Mouse (Mus musculus) lung, embryonic 14.5 days (tissue): ENCODE measurements around the gene Arhgap42. TPM values are rescaled to one million over a fixed set of nuclear protein-coding genes. Genes with fewer than 3 reads are reported as not detected.
A peak's percentile ranks its signal among the peaks of the same experiment; 100 is the strongest.

Experiments used
- ATAC-seq: fragments of 200-750 bp; cut with Nextera tagmentation; 2 replicates; pipeline ENCODE4 v1.8.0; 2017; ENCODE audit warnings: mild to moderate bottlenecking, moderate TSS enrichment, moderate library complexity; ENCODE audit not compliant: insufficient read depth
- DNase-seq: peaks from one replicate; pipeline ENCODE4 v3.0.0-alpha.2; 2015
- H3K27ac ChIP-seq: fragments of 300-500 bp; sonication (generic); 2 replicates; pipeline ENCODE4 v1.5.1; 2014; ENCODE audit warnings: low read depth, mild to moderate bottlenecking, moderate library complexity
- H3K27me3 ChIP-seq: fragments of 300-500 bp; sonication (generic); 2 replicates; pipeline ENCODE4 v1.6.1; 2014; ENCODE audit warnings: low read length, control low read depth; ENCODE audit not compliant: insufficient read depth
- H3K36me3 ChIP-seq: fragments of 300-500 bp; sonication (generic); 2 replicates; pipeline ENCODE4 v1.6.1; 2014; ENCODE audit warnings: control low read depth; ENCODE audit not compliant: insufficient read depth
- H3K4me1 ChIP-seq: fragments of 300-500 bp; sonication (generic); 2 replicates; pipeline ENCODE4 v1.6.1; 2014; ENCODE audit warnings: antibody characterized with exemption, control low read depth; ENCODE audit not compliant: insufficient read depth
- H3K4me2 ChIP-seq: fragments of 300-500 bp; sonication (generic); 2 replicates; pipeline ENCODE4 v1.6.1; 2014; ENCODE audit warnings: mild to moderate bottlenecking
- H3K4me3 ChIP-seq: fragments of 300-500 bp; sonication (generic); 2 replicates; pipeline ENCODE4 v1.5.1; 2014; ENCODE audit warnings: low read depth, low read length
- H3K9ac ChIP-seq: fragments of 300-500 bp; sonication (generic); 2 replicates; pipeline ENCODE4 v1.6.1; 2014
- H3K9me3 ChIP-seq: fragments of 300-500 bp; sonication (generic); 2 replicates; pipeline ENCODE4 v1.6.1; 2016; ENCODE audit warnings: low read depth, low read length, control low read depth
- CTCF ChIP-seq: IDR thresholded peaks from 2 replicates; pipeline ENCODE4 v1.5.1; 2016; ENCODE audit warnings: antibody characterized with exemption, low read depth
- WGBS: fragments of 180-500 bp; shearing (Covaris S2); extraction: QIAGEN DNeasy Blood & Tissue Kit; methylation state at CpG from one replicate; pipeline ENCODE4 v1.1.7; 2014; 5-methylcytosine and 5-hydroxymethylcytosine counted together
- polyA plus RNA-seq: library from polyadenylated mRNA; unstranded; fragments of >200 nt; fragmentation: Nextera tagmentation; extraction: Ambion mirVana; gene quantifications from 2 replicates; pipeline ENCODE4 v1.2.1, GENCODE M21; 2014

Gene Arhgap42
- polyA plus RNA-seq, 1 experiment from 2014 or later, result 45.8 TPM

DNA sequence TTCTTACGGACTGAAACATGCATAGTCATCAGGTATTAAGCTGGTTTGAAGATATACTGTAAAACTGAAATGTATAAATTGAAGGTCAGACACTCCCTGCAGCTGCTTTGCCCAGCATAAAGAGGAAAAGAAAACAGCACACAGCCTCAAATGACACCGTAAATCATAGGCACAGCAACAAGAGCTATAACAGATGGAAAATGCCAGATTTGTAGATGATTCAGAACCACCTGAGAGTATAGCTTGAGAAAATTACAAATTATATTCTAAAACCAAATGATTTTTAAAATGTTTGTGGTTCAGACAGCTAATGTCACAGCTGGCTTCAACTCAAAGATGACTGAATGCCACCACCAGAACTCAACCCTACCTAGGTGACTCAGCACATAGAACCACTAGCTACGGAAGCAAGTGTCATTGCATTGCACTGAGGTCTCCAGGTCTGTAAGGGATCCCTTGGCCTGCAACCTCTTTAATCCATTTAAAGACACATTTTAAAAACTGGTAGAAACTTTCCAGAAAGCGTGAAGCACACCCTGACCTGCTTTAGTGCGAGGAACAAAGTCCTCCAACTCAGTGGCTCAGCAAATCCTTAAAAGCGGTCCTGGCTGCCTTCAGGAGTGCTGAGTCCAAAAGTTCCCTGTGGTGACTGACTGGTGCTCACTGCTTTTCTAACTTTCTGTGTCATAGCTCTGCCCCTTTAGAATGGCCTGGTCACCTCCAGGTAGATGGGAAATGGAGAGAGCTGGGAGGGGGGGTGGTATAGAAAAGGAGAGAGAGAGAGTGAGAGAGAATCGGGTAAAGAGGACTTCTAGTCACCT, 94.4 kb downstream of the Arhgap42 start:
- no peaks in the 10 kb centered on the region for H3K27me3 ChIP-seq
- no peaks in the 10 kb centered on the region for H3K9me3 ChIP-seq
- H3K9ac ChIP-seq, result no peak overlapping the region
- DNase-seq (no peak), ATAC-seq (no peak)
- H3K4me3 ChIP-seq, result no peak overlapping the region
- no peak for TF ChIP-seq CTCF
- H3K36me3 ChIP-seq, result no peaks in the 10 kb centered on the region
- no peak overlapping the region for H3K27ac ChIP-seq
- H3K4me1 ChIP-seq, result 0 out of 2 replicates have a peak, but pooled peaks cover 2% of the 10 kb centered on the region
- no peak overlapping the region for H3K4me2 ChIP-seq
- 88% methylated on average over 7 of the region's 7 CpGs for WGBS

DNA sequence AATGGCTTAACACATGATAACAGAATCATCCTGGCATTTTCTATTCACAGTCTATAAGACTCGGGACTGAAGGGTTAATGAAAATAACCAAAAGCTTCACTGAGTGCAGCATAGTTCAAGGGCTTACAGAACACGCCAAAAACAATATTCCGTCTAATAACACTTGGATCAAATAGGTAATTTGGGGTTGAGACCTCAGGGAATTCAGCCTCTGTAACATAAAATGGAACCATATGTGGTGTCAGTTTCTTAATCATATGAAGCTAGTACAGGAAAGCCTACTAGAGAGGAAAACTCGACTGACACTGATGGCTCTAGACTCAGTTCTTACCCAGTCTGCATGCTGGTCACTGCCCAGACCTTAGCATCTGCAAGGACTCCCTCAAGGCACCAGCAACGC, 95.8 kb downstream of the Arhgap42 start:
- Histone ChIP-seq H3K4me3 (no peak overlapping the region), H3K9ac (no peak overlapping the region), H3K9me3 (no peaks in the 10 kb centered on the region), H3K4me1 (no peaks in the 10 kb centered on the region), H3K27me3 (no peaks in the 10 kb centered on the region), H3K4me2 (no peak overlapping the region), H3K27ac (no peak overlapping the region), H3K36me3 (no peaks in the 10 kb centered on the region)
- no peak for TF ChIP-seq CTCF
- WGBS, result 55% methylated on average over 5 of the region's 5 CpGs
- ATAC-seq (no peak), DNase-seq (no peak)

- no peak overlapping the region for H3K4me3 ChIP-seq
- H3K9ac ChIP-seq, result no peak overlapping the region
- 59% methylated on average over 7 of the region's 7 CpGs for WGBS
- no peaks in the 10 kb centered on the region for H3K4me1 ChIP-seq
- no peaks in the 10 kb centered on the region for H3K9me3 ChIP-seq
- no peaks in the 10 kb centered on the region for H3K27me3 ChIP-seq
- no peak for TF ChIP-seq CTCF
- DNase-seq, result no peak
- H3K4me2 ChIP-seq, result no peak overlapping the region
- no peak overlapping the region for H3K27ac ChIP-seq
- no peak for ATAC-seq
- no peaks in the 10 kb centered on the region for H3K36me3 ChIP-seq
These were observed 96.3 kb downstream of the Arhgap42 start for GRCm38 (mm10) chr9:9142561-9142960.

GRCm38 (mm10) chr9:9142144-9142543, 96.8 kb downstream of the Arhgap42 start:
- 50% methylated on average over 1 of the region's 1 CpGs for WGBS
- H3K4me2 ChIP-seq, result no peak overlapping the region
- no peak overlapping the region for H3K27ac ChIP-seq
- H3K4me1 ChIP-seq, result no peaks in the 10 kb centered on the region
- no peaks in the 10 kb centered on the region for H3K9me3 ChIP-seq
- H3K27me3 ChIP-seq, result no peaks in the 10 kb centered on the region
- H3K9ac ChIP-seq, result no peak overlapping the region
- no peak for DNase-seq
- H3K36me3 ChIP-seq, result no peaks in the 10 kb centered on the region
- no peak for TF ChIP-seq CTCF
- no peak for ATAC-seq
- no peak overlapping the region for H3K4me3 ChIP-seq

- TF ChIP-seq CTCF, result no peak
- H3K9me3 ChIP-seq, result no peaks in the 10 kb centered on the region
- no peaks in the 10 kb centered on the region for H3K36me3 ChIP-seq
- H3K27me3 ChIP-seq, result no peaks in the 10 kb centered on the region
- no peak overlapping the region for H3K4me2 ChIP-seq
- no peak for ATAC-seq
- no peak overlapping the region for H3K9ac ChIP-seq
- H3K4me1 ChIP-seq, result peaks cover 3% of the 10 kb centered on the region; the same call in 1 of the 2 replicates
- H3K27ac ChIP-seq, result no peak overlapping the region
- DNase-seq, result no peak
- H3K4me3 ChIP-seq, result no peak overlapping the region
- 86% methylated on average over 4 of the region's 4 CpGs for WGBS
These were observed 109.8 kb downstream of the Arhgap42 start for GRCm38 (mm10) chr9:9128996-9129694.

- Histone ChIP-seq H3K4me2 (no peak overlapping the region), H3K36me3 (no peaks in the 10 kb centered on the region), H3K27ac (no peak overlapping the region; the same call in 1 of the 2 replicates), H3K4me3 (no peak overlapping the region), H3K27me3 (no peaks in the 10 kb centered on the region), H3K9me3 (no peaks in the 10 kb centered on the region), H3K9ac (no peak overlapping the region), H3K4me1 (peaks cover 3% of the 10 kb centered on the region; the same call in 1 of the 2 replicates)
- TF ChIP-seq CTCF, result no peak
- ATAC-seq (peak; percentile 56; the same call in 1 of the 2 replicates), DNase-seq (peak; percentile 42)
- 32% methylated on average over 4 of the region's 4 CpGs for WGBS
These were observed 111.7 kb downstream of the Arhgap42 start for GRCm38 (mm10) chr9:9127041-9127755.
